Mouse (Mus musculus) CH12.LX (cell line): Measurements from ENCODE around the gene Srbd1.

Experiments used
- CTCF ChIP-seq, 2 experiments: IDR thresholded peaks in 1 of 2; conservative IDR thresholded peaks in 1 of 2; 2 replicates each; pipeline ENCODE4 v1.5.1; 2011 to 2012; ENCODE audit warnings: low read depth in 2 of 2, low read length in 2 of 2, improper control_type of control experiment in 1 of 2, inconsistent platforms in 1 of 2, mild to moderate bottlenecking in 1 of 2, moderate library complexity in 1 of 2
- E2F4 ChIP-seq: IDR thresholded peaks from 2 replicates; pipeline ENCODE4 v1.6.1; 2011; ENCODE audit warnings: low read depth, low read length, improper control_type of control experiment; ENCODE audit not compliant: insufficient replicate concordance
- HCFC1 ChIP-seq: IDR thresholded peaks from 2 replicates; pipeline ENCODE4 v1.6.1; 2012; ENCODE audit warnings: low read depth, mild to moderate bottlenecking, inconsistent platforms, low read length, improper control_type of control experiment
- JUND ChIP-seq: conservative IDR thresholded peaks from 2 replicates; pipeline ENCODE4 v1.6.1; 2011; ENCODE audit warnings: low read depth, low read length, improper control_type of control experiment
- MAFK ChIP-seq: IDR thresholded peaks from 2 replicates; pipeline ENCODE4 v1.6.1; 2011; ENCODE audit warnings: low read length, improper control_type of control experiment; ENCODE audit not compliant: insufficient replicate concordance
- NELFE ChIP-seq: IDR thresholded peaks from 2 replicates; pipeline ENCODE4 v1.6.1; 2011; ENCODE audit warnings: low read depth, low read length, improper control_type of control experiment
- NRF1 ChIP-seq: IDR thresholded peaks from 2 replicates; pipeline ENCODE4 v1.6.1; 2014; ENCODE audit warnings: low read depth, mild to moderate bottlenecking, inconsistent platforms, low read length, improper control_type of control experiment, moderate library complexity
- POLR2A ChIP-seq: IDR thresholded peaks from 2 replicates; pipeline ENCODE4 v1.6.1; 2011; ENCODE audit warnings: low read depth, mild to moderate bottlenecking, improper control_type of control experiment, low read length
- SIN3A ChIP-seq: IDR thresholded peaks from 2 replicates; pipeline ENCODE4 v1.6.1; 2012; ENCODE audit warnings: low read length, improper control_type of control experiment, inconsistent platforms
- UBTF ChIP-seq: IDR thresholded peaks from 2 replicates; pipeline ENCODE4 v1.6.1; 2012; ENCODE audit warnings: low read depth, mild to moderate bottlenecking, inconsistent platforms, low read length, improper control_type of control experiment, moderate library complexity
- ZNF384 ChIP-seq: IDR thresholded peaks from 2 replicates; pipeline ENCODE4 v1.6.1; 2012; ENCODE audit warnings: low read depth, low read length, improper control_type of control experiment, inconsistent platforms

DNA sequence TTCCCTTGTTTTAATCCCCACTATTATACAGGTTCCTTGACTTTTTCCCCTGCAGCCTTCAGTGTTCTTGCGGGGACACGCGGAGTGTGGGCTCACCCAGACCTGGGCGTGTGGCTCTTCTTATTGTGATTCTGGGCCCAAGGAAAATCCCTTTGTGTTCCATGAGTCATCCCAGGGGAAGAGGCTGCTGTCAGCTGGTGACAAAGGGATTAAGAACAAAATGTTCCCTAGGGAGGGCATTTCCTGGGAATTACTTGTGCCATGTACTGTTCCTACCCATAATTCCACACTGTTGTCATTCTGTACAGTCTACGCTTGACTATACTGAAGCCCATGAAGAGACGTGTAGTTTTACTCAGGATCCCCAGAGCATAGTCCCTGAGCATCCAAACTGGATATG, 12.0 kb upstream of the Srbd1 start:
- no peak for TF ChIP-seq HCFC1
- TF ChIP-seq POLR2A, result no peak
- no peak for TF ChIP-seq MAFK
- no peak for TF ChIP-seq CTCF (conservative IDR thresholded peaks at IDR 0.05 in 1 of 2, IDR thresholded peaks at IDR 0.05 in 1 of 2; ENCODE audit: low read depth in 2 of 2, low read length in 2 of 2)
- TF ChIP-seq ZNF384, result no peak
- TF ChIP-seq NELFE, result no peak
- no peak for TF ChIP-seq SIN3A
- TF ChIP-seq UBTF, result no peak
- no peak for TF ChIP-seq NRF1
- TF ChIP-seq JUND, result no peak
- TF ChIP-seq E2F4, result no peak
